Mouse (Mus musculus): Measurements from ENCODE around the gene Zfp541. TPM values are rescaled to one million over a fixed set of nuclear protein-coding genes. Genes with fewer than 3 reads are reported as not detected.

Zfp541 gene
- total and polyA plus RNA-seq, 3 experiments = 0.01 TPM; not detected in 2

GRCm38 (mm10) chr7:16101726-16102475 is 40.3 kb downstream of the Zfp541 start:
- DNase-seq (ENCODE audit: low read depth, low spot score) = no peak
- H3K4me1 ChIP-seq (ENCODE audit: control insufficient read depth in 1 of 2, insufficient read depth in 2 of 2, low read length in 2 of 2) = peaks cover 0 to 15% of the 10 kb centered on the region in 2 experiments; a peak in 1 of 4 replicates
- TF ChIP-seq GATA1 (IDR thresholded peaks at IDR 0.05; ENCODE audit: low read depth, low read length) (no peak), CHD1 (IDR thresholded peaks at IDR 0.05; ENCODE audit: low read depth, low read length) (no peak), MAX (IDR thresholded peaks at IDR 0.05; ENCODE audit: low read length) (no peak), ZNF384 (IDR thresholded peaks at IDR 0.05; ENCODE audit: low read depth, low read length) (no peak), MYB (IDR thresholded peaks at IDR 0.05; ENCODE audit: low read depth, low read length) (no peak), USF1 (IDR thresholded peaks at IDR 0.05; ENCODE audit: low read depth, low read length) (no peak), CTCF (IDR thresholded peaks at IDR 0.05 in 2 of 3, conservative IDR thresholded peaks at IDR 0.05 in 1 of 3; ENCODE audit: control insufficient read depth in 1 of 3, insufficient read depth in 1 of 3, low read depth in 2 of 3, low read length in 3 of 3, poor library complexity in 1 of 3, severe bottlenecking in 1 of 3) (no peak), NRF1 (IDR thresholded peaks at IDR 0.05; ENCODE audit: insufficient read depth, low read depth, low read length, poor library complexity, severe bottlenecking) (no peak), GABPA (IDR thresholded peaks at IDR 0.05; ENCODE audit: low read depth, low read length) (no peak), USF2 (IDR thresholded peaks at IDR 0.05; ENCODE audit: borderline replicate concordance in 1 of 2, insufficient read depth in 1 of 2, low read depth in 1 of 2, low read length in 2 of 2) (no peak), E2F4 (IDR thresholded peaks at IDR 0.05; ENCODE audit: borderline replicate concordance, low read depth, low read length) (no peak), POLR2AphosphoS5 (IDR thresholded peaks at IDR 0.05; ENCODE audit: borderline replicate concordance, low read depth, low read length) (no peak), POLR2A (IDR thresholded peaks at IDR 0.05; ENCODE audit: control insufficient read depth in 1 of 2, insufficient read depth in 1 of 2, low read depth in 1 of 2, low read length in 2 of 2, poor library complexity in 1 of 2) (no peak), ZKSCAN1 (IDR thresholded peaks at IDR 0.05; ENCODE audit: low read depth, low read length) (no peak), MXI1 (IDR thresholded peaks at IDR 0.05; ENCODE audit: low read depth, low read length) (no peak), MAZ (IDR thresholded peaks at IDR 0.05; ENCODE audit: low read depth, low read length) (no peak)
- no peak overlapping the region for H3K4me3 ChIP-seq (ENCODE audit: control insufficient read depth in 1 of 2, insufficient read depth in 1 of 2, low read depth in 2 of 2, low read length in 2 of 2)
- peaks cover 43% of the 10 kb centered on the region for H3K79me2 ChIP-seq (ENCODE audit: control insufficient read depth, insufficient read depth, low read length, poor library complexity)
- H3K9ac ChIP-seq (ENCODE audit: control insufficient read depth, low read depth, low read length, poor library complexity, severe bottlenecking) = no peak overlapping the region
- no peaks in the 10 kb centered on the region for H3K9me3 ChIP-seq (replicated peaks; ENCODE audit: insufficient read depth, low read length)
- H3K27me3 ChIP-seq (ENCODE audit: control insufficient read depth in 1 of 2, insufficient read depth in 2 of 2, low read length in 2 of 2) = no peaks in the 10 kb centered on the region
- H3K36me3 ChIP-seq (ENCODE audit: control insufficient read depth in 1 of 2, insufficient read depth in 2 of 2, low read length in 2 of 2) = peaks cover 0 to 12% of the 10 kb centered on the region in 2 experiments; a peak in 2 of 4 replicates
- no peak overlapping the region for H3K27ac ChIP-seq (ENCODE audit: control insufficient read depth, low read depth, low read length)

GRCm38 (mm10) chr7:16102686-16103226 is 41.1 kb downstream of the Zfp541 start:
- H3K9ac ChIP-seq (ENCODE audit: control insufficient read depth, low read depth, low read length, poor library complexity, severe bottlenecking) = no peak overlapping the region
- no peak overlapping the region for H3K4me3 ChIP-seq (ENCODE audit: control insufficient read depth in 1 of 2, insufficient read depth in 1 of 2, low read depth in 2 of 2, low read length in 2 of 2)
- no peaks in the 10 kb centered on the region for H3K9me3 ChIP-seq (replicated peaks; ENCODE audit: insufficient read depth, low read length)
- peaks cover 43% of the 10 kb centered on the region for H3K79me2 ChIP-seq (ENCODE audit: control insufficient read depth, insufficient read depth, low read length, poor library complexity)
- DNase-seq (ENCODE audit: low read depth, low spot score) = no peak
- peaks cover 0 to 12% of the 10 kb centered on the region in 2 experiments; a peak in 2 of 4 replicates for H3K36me3 ChIP-seq (ENCODE audit: control insufficient read depth in 1 of 2, insufficient read depth in 2 of 2, low read length in 2 of 2)
- TF ChIP-seq BHLHE40 (IDR thresholded peaks at IDR 0.05; ENCODE audit: borderline replicate concordance, low read depth, low read length) = no peak
- no peak overlapping the region for H3K27ac ChIP-seq (ENCODE audit: control insufficient read depth, low read depth, low read length)
- peaks cover 0 to 13% of the 10 kb centered on the region in 2 experiments; a peak in 1 of 4 replicates for H3K4me1 ChIP-seq (ENCODE audit: control insufficient read depth in 1 of 2, insufficient read depth in 2 of 2, low read length in 2 of 2)
- H3K27me3 ChIP-seq (ENCODE audit: control insufficient read depth in 1 of 2, insufficient read depth in 2 of 2, low read length in 2 of 2) = no peaks in the 10 kb centered on the region
